Mouse (Mus musculus) cerebellum, adult 2 months (tissue): ENCODE measurements around the gene Hoxc8.

Experiments
- CTCF ChIP-seq: fragments of 200-500 bp; IDR thresholded peaks from 2 replicates; pipeline ENCODE4 v1.5.1; 2011; ENCODE audit warnings: low read depth, mild to moderate bottlenecking, control low read depth, low read length, moderate library complexity, borderline replicate concordance; ENCODE audit not compliant: insufficient read depth
- POLR2A ChIP-seq: fragments of 200-500 bp; IDR thresholded peaks from 2 replicates; pipeline ENCODE4 v1.6.1; 2011; ENCODE audit warnings: low read length, control low read depth, borderline replicate concordance; ENCODE audit not compliant: insufficient read depth

DNA sequence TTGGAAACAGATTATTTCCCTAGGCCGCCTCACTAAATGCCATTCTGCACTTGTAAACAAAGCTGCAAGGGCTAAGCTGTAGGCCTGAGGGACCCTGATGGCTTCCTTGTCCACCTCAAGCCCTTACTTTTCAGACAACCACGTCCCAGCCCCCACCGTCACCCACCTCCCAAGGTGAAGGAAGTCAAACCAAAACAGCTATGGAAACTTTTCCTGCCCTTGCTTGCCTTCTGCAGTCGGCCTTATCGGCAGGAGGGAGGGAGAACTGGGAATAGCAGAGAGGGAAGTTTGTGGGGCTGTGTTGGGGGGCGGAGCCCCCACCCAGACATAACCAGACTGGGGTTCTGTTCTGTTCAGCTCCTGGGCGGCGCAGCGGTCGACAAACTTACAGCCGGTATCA lies 1.8 kb downstream of the Hoxc8 start:
- TF ChIP-seq CTCF = no peak
- TF ChIP-seq POLR2A = no peak
